Mouse (Mus musculus): ENCODE measurements around the gene Kat6b. TPM values are rescaled to one million over a fixed set of nuclear protein-coding genes. Genes with fewer than 3 reads are reported as not detected.
A peak's percentile ranks its signal among the peaks of the same experiment; 100 is the strongest.
"Not testable (repeated sequence)": the region's sequence is repeated elsewhere in the genome, so short reads cannot be mapped to it uniquely, and the experiment has no call there.

Kat6b gene
- polyA plus RNA-seq, 1 experiment = 3.9 TPM

DNA sequence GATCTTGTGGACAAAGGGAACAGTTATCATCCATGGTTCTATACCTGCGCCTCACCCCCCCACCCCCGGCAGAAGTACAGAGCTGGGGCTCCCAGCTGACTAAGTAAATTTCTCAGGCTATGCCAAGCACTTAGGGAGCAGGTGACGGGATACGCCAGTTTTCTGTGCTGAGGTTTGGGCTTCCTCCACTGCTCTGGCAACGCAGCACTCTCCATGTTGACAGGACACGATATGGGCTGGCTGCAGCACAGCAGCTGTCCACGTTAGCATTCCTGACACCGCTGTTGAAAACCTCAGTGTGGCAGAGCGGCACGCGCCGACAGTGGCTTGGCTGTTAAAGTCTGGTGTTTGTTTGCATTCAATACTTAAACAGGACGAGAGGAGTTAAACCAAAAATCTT is 177.9 kb downstream of the Kat6b start:
- H3ac ChIP-seq (ENCODE audit: control insufficient read depth, insufficient read length) = no peak overlapping the region
- no peaks in the 10 kb centered on the region for H3K79me2 ChIP-seq (ENCODE audit: control insufficient read depth, insufficient read depth)
- peak overlapping the region; percentile 74 for H3K4me2 ChIP-seq (ENCODE audit: low read depth)
- TF ChIP-seq MAX (IDR thresholded peaks at IDR 0.05; ENCODE audit: low read depth) (no peak), SRF (IDR thresholded peaks at IDR 0.05; ENCODE audit: control insufficient read depth, insufficient read length, low read depth) (no peak), TCF12 (IDR thresholded peaks at IDR 0.05; ENCODE audit: insufficient read depth, poor library complexity, severe bottlenecking) (peak; percentile 85), TCF3 (IDR thresholded peaks at IDR 0.05; ENCODE audit: insufficient read length, low read depth) (peak; percentile 89), MYOD1 (IDR thresholded peaks at IDR 0.05; ENCODE audit: control insufficient read depth in 1 of 3, insufficient read length in 2 of 3, low read depth in 2 of 3) (peak in 2 of 3 experiments; percentile 95 to 96), REST (IDR thresholded peaks at IDR 0.05; ENCODE audit: insufficient read depth, insufficient read length) (no peak), MYOG (IDR thresholded peaks at IDR 0.05; ENCODE audit: control insufficient read depth in 1 of 3, insufficient read depth in 1 of 3, insufficient read length in 2 of 3, low read depth in 2 of 3) (peak; percentile 58 to 97 (median 96))
- peaks cover 3% of the 10 kb centered on the region for H3K36me3 ChIP-seq (ENCODE audit: control insufficient read depth, insufficient read depth)
- H3K27me3 ChIP-seq (ENCODE audit: control insufficient read depth, insufficient read depth, insufficient read length) = no peaks in the 10 kb centered on the region
- H3K4me3 ChIP-seq = no peak overlapping the region

DNA sequence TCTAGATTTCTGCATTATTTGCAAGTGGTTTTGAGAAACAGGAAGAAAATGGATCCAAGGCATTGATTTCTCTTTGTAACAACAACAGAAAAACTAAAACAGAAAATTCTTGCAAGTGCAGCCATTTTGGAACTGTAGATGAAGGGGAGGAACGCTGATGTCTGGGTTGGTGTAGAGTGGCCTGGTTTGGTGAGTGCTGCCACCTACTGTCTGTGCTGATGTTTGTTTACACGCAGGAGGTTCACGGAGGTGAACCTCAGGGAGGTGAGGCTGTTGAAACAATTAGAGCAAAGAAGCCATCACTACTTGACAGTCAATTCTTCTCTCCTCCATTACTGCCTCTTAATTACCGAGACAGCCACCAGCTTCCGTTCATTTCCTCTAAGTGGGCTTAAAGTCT is 178.4 kb downstream of the Kat6b start:
- no peak overlapping the region for H3K4me3 ChIP-seq
- peaks cover 3% of the 10 kb centered on the region for H3K36me3 ChIP-seq (ENCODE audit: control insufficient read depth, insufficient read depth)
- no peak overlapping the region for H3ac ChIP-seq (ENCODE audit: control insufficient read depth, insufficient read length)
- no peaks in the 10 kb centered on the region for H3K79me2 ChIP-seq (ENCODE audit: control insufficient read depth, insufficient read depth)
- H3K4me2 ChIP-seq (ENCODE audit: low read depth) = peak overlapping the region; percentile 74
- TF ChIP-seq USF1 (IDR thresholded peaks at IDR 0.05; ENCODE audit: low read depth) (no peak), CEBPB (IDR thresholded peaks at IDR 0.05; ENCODE audit: insufficient read depth, poor library complexity, severe bottlenecking) (no peak), POLR2AphosphoS2 (IDR thresholded peaks at IDR 0.05; ENCODE audit: insufficient read length, low read depth) (no peak), E2F4 (IDR thresholded peaks at IDR 0.05; ENCODE audit: insufficient read depth) (no peak)
- no peaks in the 10 kb centered on the region for H3K27me3 ChIP-seq (ENCODE audit: control insufficient read depth, insufficient read depth, insufficient read length)

DNA sequence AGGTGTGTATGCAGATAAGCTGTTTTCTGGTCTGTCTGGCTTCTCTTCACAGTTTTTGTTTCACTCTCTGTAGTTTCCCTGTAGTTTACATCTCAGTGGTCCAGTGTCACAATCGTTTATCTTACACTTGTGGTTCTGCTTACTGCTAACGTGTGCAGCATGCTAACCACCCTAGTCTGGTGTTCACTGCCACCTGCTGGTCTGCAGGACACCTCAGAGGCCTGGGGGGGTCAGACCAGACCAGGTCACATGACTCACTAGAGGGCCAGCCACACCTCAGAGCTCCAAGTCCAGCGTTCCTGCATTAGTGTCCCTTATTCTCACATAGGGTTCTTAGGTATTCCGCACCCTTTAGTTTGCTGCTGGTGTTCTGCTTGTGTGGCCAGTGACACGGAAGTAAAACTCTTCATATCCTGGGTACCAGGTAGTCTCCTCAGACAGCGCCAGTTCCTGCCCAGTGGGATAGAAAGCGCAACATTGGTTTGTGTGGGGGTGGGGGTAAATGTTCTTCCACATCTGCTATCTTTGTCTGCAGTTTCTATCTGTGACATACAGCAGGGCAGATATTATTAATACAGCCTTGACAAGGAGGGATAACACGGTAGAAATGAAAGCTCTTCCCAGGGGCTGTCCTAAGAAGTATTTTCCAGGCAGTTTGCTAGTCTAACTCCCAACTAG is 181.4 kb downstream of the Kat6b start:
- H3K79me2 ChIP-seq (ENCODE audit: control insufficient read depth, insufficient read depth) = no peaks in the 10 kb centered on the region
- no peaks in the 10 kb centered on the region for H3K27me3 ChIP-seq (ENCODE audit: control insufficient read depth, insufficient read depth, insufficient read length)
- no peak overlapping the region for H3ac ChIP-seq (ENCODE audit: control insufficient read depth, insufficient read length)
- peaks cover 7% of the 10 kb centered on the region for H3K36me3 ChIP-seq (ENCODE audit: control insufficient read depth, insufficient read depth)
- no peak overlapping the region for H3K4me2 ChIP-seq (ENCODE audit: low read depth)
- no peak overlapping the region for H3K4me3 ChIP-seq
- no peak for TF ChIP-seq TCF3 (IDR thresholded peaks at IDR 0.05; ENCODE audit: insufficient read length, low read depth)
- TF ChIP-seq MAX (IDR thresholded peaks at IDR 0.05; ENCODE audit: low read depth) = no peak
- peak; percentile 49 for TF ChIP-seq USF1 (IDR thresholded peaks at IDR 0.05; ENCODE audit: low read depth)
- TF ChIP-seq CEBPB (IDR thresholded peaks at IDR 0.05; ENCODE audit: insufficient read depth, poor library complexity, severe bottlenecking) = no peak
- no peak for TF ChIP-seq POLR2AphosphoS2 (IDR thresholded peaks at IDR 0.05; ENCODE audit: insufficient read length, low read depth)
- no peak for TF ChIP-seq E2F4 (IDR thresholded peaks at IDR 0.05; ENCODE audit: insufficient read depth)

DNA sequence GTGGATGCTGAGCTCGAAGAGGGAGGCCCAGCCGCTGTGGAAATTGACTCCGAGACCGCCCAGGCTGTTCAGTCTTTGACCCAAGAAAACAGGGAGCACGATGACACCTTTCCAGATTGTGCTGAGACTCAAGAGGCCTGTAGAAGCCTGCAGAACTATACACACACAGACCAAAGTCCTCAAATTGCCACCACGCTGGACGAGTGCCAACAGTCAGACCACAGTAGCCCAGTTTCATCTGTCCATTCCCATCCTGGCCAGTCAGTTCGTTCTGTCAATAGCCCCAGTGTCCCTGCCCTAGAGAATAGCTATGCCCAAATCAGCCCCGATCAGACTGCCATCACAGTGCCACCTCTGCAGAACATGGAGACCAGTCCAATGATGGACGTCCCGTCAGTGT is 188.0 kb downstream of the Kat6b start:
- no peak overlapping the region for H3ac ChIP-seq (ENCODE audit: control insufficient read depth, insufficient read length)
- H3K4me2 ChIP-seq (ENCODE audit: low read depth) = no peak overlapping the region
- no peaks in the 10 kb centered on the region for H3K27me3 ChIP-seq (ENCODE audit: control insufficient read depth, insufficient read depth, insufficient read length)
- no peak overlapping the region for H3K4me3 ChIP-seq
- TF ChIP-seq SRF (IDR thresholded peaks at IDR 0.05; ENCODE audit: control insufficient read depth, insufficient read length, low read depth) = no peak
- no peak for TF ChIP-seq MYOD1 (IDR thresholded peaks at IDR 0.05; ENCODE audit: control insufficient read depth in 1 of 3, insufficient read length in 2 of 3, low read depth in 2 of 3)
- TF ChIP-seq TCF3 (IDR thresholded peaks at IDR 0.05; ENCODE audit: insufficient read length, low read depth) = no peak
- TF ChIP-seq MAX (IDR thresholded peaks at IDR 0.05; ENCODE audit: low read depth) = no peak
- no peak for TF ChIP-seq MYOG (IDR thresholded peaks at IDR 0.05; ENCODE audit: control insufficient read depth in 1 of 3, insufficient read depth in 1 of 3, insufficient read length in 2 of 3, low read depth in 2 of 3)
- no peak for TF ChIP-seq TCF12 (IDR thresholded peaks at IDR 0.05; ENCODE audit: insufficient read depth, poor library complexity, severe bottlenecking)
- TF ChIP-seq E2F4 (IDR thresholded peaks at IDR 0.05; ENCODE audit: insufficient read depth) = no peak
- TF ChIP-seq REST (IDR thresholded peaks at IDR 0.05; ENCODE audit: insufficient read depth, insufficient read length) = no peak
- no peak for TF ChIP-seq CEBPB (IDR thresholded peaks at IDR 0.05; ENCODE audit: insufficient read depth, poor library complexity, severe bottlenecking)
- no peak for TF ChIP-seq POLR2A (IDR thresholded peaks at IDR 0.05; ENCODE audit: insufficient read length, low read depth)
- no peak for TF ChIP-seq USF1 (IDR thresholded peaks at IDR 0.05; ENCODE audit: low read depth)
- no peak for TF ChIP-seq POLR2AphosphoS2 (IDR thresholded peaks at IDR 0.05; ENCODE audit: insufficient read length, low read depth)
- peaks cover 19% of the 10 kb centered on the region for H3K36me3 ChIP-seq (ENCODE audit: control insufficient read depth, insufficient read depth)
- no peaks in the 10 kb centered on the region for H3K79me2 ChIP-seq (ENCODE audit: control insufficient read depth, insufficient read depth)

DNA sequence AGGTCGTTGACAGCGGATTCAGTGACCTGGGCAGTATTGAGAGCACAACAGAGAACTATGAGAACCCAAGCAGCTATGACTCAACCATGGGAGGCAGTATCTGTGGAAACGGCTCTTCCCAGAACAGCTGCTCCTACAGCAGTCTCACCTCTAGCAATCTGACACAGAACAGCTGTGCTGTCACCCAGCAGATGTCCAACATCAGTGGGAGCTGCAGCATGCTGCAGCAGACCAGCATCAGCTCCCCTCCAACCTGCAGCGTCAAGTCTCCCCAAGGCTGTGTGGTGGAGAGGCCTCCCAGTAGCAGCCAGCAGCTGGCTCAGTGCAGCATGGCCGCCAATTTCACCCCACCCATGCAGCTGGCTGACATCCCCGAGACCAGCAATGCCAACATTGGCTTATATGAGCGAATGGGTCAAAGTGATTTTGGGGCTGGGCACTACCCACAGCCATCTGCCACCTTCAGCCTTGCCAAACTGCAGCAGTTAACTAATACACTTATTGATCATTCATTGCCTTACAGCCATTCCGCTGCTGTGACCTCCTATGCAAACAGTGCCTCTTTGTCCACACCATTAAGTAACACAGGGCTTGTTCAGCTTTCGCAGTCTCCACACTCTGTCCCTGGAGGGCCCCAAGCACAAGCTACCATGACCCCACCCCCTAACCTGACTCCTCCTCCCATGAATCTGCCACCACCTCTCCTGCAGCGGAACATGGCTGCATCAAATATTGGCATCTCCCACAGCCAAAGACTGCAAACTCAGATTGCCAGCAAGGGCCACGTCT is 188.6 kb downstream of the Kat6b start:
- H3K36me3 ChIP-seq (ENCODE audit: control insufficient read depth, insufficient read depth) = peaks cover 19% of the 10 kb centered on the region
- TF ChIP-seq TCF12 (IDR thresholded peaks at IDR 0.05; ENCODE audit: insufficient read depth, poor library complexity, severe bottlenecking) (no peak), REST (IDR thresholded peaks at IDR 0.05; ENCODE audit: insufficient read depth, insufficient read length) (no peak), E2F4 (IDR thresholded peaks at IDR 0.05; ENCODE audit: insufficient read depth) (no peak), CEBPB (IDR thresholded peaks at IDR 0.05; ENCODE audit: insufficient read depth, poor library complexity, severe bottlenecking) (no peak), MYOD1 (IDR thresholded peaks at IDR 0.05; ENCODE audit: control insufficient read depth in 1 of 3, insufficient read length in 2 of 3, low read depth in 2 of 3) (peak in 2 of 3 experiments; percentile 79 to 82), TCF3 (IDR thresholded peaks at IDR 0.05; ENCODE audit: insufficient read length, low read depth) (peak; percentile 23), POLR2AphosphoS2 (IDR thresholded peaks at IDR 0.05; ENCODE audit: insufficient read length, low read depth) (no peak), USF1 (IDR thresholded peaks at IDR 0.05; ENCODE audit: low read depth) (no peak), MAX (IDR thresholded peaks at IDR 0.05; ENCODE audit: low read depth) (no peak), POLR2A (IDR thresholded peaks at IDR 0.05; ENCODE audit: insufficient read length, low read depth) (no peak), SRF (IDR thresholded peaks at IDR 0.05; ENCODE audit: control insufficient read depth, insufficient read length, low read depth) (no peak), MYOG (IDR thresholded peaks at IDR 0.05; ENCODE audit: control insufficient read depth in 1 of 3, insufficient read depth in 1 of 3, insufficient read length in 2 of 3, low read depth in 2 of 3) (peak in 2 of 3 experiments; percentile 47 to 54)
- no peak overlapping the region for H3K4me3 ChIP-seq
- no peak overlapping the region for H3ac ChIP-seq (ENCODE audit: control insufficient read depth, insufficient read length)
- no peaks in the 10 kb centered on the region for H3K27me3 ChIP-seq (ENCODE audit: control insufficient read depth, insufficient read depth, insufficient read length)
- H3K4me2 ChIP-seq (ENCODE audit: low read depth) = no peak overlapping the region
- no peaks in the 10 kb centered on the region for H3K79me2 ChIP-seq (ENCODE audit: control insufficient read depth, insufficient read depth)

DNA sequence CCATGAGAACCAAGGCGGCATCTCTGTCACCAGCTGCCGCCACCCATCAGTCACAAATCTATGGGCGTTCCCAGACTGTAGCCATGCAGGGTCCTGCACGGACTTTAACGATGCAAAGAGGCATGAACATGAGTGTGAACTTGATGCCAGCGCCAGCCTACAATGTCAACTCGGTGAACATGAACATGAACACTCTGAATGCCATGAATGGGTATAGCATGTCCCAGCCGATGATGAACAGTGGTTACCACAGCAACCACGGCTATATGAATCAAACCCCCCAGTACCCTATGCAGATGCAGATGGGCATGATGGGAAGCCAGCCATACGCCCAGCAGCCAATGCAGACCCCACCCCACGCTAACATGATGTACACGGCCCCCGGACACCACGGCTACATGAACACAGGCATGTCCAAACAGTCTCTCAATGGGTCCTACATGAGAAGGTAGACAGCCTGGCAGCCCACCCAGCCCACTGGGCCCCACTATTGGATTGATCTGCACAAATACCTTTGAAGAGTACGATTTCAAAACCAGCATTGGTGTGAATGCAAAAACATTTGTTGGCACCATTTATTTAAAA is 189.3 kb downstream of the Kat6b start:
- not testable (repeated sequence) for H3K4me2 ChIP-seq (ENCODE audit: low read depth); H3ac ChIP-seq (ENCODE audit: control insufficient read depth, insufficient read length); H3K4me3 ChIP-seq; H3K27me3 ChIP-seq (ENCODE audit: control insufficient read depth, insufficient read depth, insufficient read length); H3K79me2 ChIP-seq (ENCODE audit: control insufficient read depth, insufficient read depth)
- peaks cover 19% of the 10 kb centered on the region for H3K36me3 ChIP-seq (ENCODE audit: control insufficient read depth, insufficient read depth)

All from myocyte (in vitro differentiated cells).